Mouse (Mus musculus) midbrain, embryonic 10.5 days (tissue): ENCODE data around the gene Vmo1. TPM values are rescaled to one million over a fixed set of nuclear protein-coding genes. Genes with fewer than 3 reads are reported as not detected.
A peak's percentile ranks its signal among the peaks of the same experiment; 100 is the strongest.

Source experiments
- DNase-seq: peaks from one replicate; pipeline ENCODE4 v3.0.0-alpha.2; 2017; ENCODE audit warnings: low spot score
- H3K27ac ChIP-seq: fragments of 300-500 bp; sonication (generic); replicated peaks from 2 replicates; pipeline ENCODE4 v1.5.1; 2016; ENCODE audit warnings: mild to moderate bottlenecking
- H3K27me3 ChIP-seq: fragments of 300-500 bp; sonication (generic); 2 replicates; pipeline ENCODE4 v1.6.1; 2016; ENCODE audit warnings: low read depth, mild to moderate bottlenecking; ENCODE audit not compliant: poor library complexity, severe bottlenecking
- H3K36me3 ChIP-seq: fragments of 300-500 bp; sonication (generic); 2 replicates; pipeline ENCODE4 v1.6.1; 2016; ENCODE audit warnings: mild to moderate bottlenecking, moderate library complexity
- H3K4me1 ChIP-seq: fragments of 300-500 bp; sonication (generic); 2 replicates; pipeline ENCODE4 v1.6.1; 2016
- H3K4me3 ChIP-seq: fragments of 300-500 bp; sonication (generic); 2 replicates; pipeline ENCODE4 v1.5.1; 2016; ENCODE audit warnings: mild to moderate bottlenecking, moderate library complexity
- H3K9me3 ChIP-seq: fragments of 300-500 bp; sonication (generic); replicated peaks from 2 replicates; pipeline ENCODE4 v1.6.1; 2016; ENCODE audit warnings: mild to moderate bottlenecking
- WGBS: fragments of 180-500 bp; shearing (Covaris S2); methylation state at CpG from one replicate; pipeline ENCODE4 v1.1.7; 2016; 5-methylcytosine and 5-hydroxymethylcytosine counted together
- polyA plus RNA-seq: library from polyadenylated mRNA; unstranded; fragments of >200 nt; fragmentation: Nextera tagmentation; extraction: Ambion mirVana; gene quantifications from 2 replicates; pipeline ENCODE4 v1.2.1, GENCODE M21; 2016

Gene Vmo1
- polyA plus RNA-seq, 1 experiment from 2014 or later, result not detected

- 58% methylated on average over 11 of the region's 11 CpGs for WGBS
- no peaks in the 10 kb centered on the region for H3K9me3 ChIP-seq
- H3K27ac ChIP-seq, result no peak overlapping the region
- no peak overlapping the region for H3K4me3 ChIP-seq
- H3K36me3 ChIP-seq, result no peaks in the 10 kb centered on the region
- H3K27me3 ChIP-seq, result peaks cover 21% of the 10 kb centered on the region
- no peak for DNase-seq
- H3K4me1 ChIP-seq, result peaks cover 19% of the 10 kb centered on the region
Measured at GRCm38 (mm10) chr11:70513520-70513919, 896 bp downstream of the Vmo1 start.

- H3K27ac ChIP-seq, result no peak overlapping the region
- peaks cover 19% of the 10 kb centered on the region; the same call in 1 of the 2 replicates for H3K27me3 ChIP-seq
- no peaks in the 10 kb centered on the region for H3K9me3 ChIP-seq
- DNase-seq, result no peak
- H3K4me3 ChIP-seq, result no peak overlapping the region
- WGBS, result 80% methylated on average over 7 of the region's 7 CpGs
- no peaks in the 10 kb centered on the region for H3K36me3 ChIP-seq
- H3K4me1 ChIP-seq, result peaks cover 19% of the 10 kb centered on the region
Measured at GRCm38 (mm10) chr11:70512709-70513342, 1.6 kb downstream of the Vmo1 start.

- no peaks in the 10 kb centered on the region for H3K9me3 ChIP-seq
- no peaks in the 10 kb centered on the region for H3K36me3 ChIP-seq
- no peak overlapping the region for H3K27ac ChIP-seq
- peaks cover 19% of the 10 kb centered on the region for H3K4me1 ChIP-seq
- H3K4me3 ChIP-seq, result no peak overlapping the region
- WGBS, result 88% methylated on average over 7 of the region's 7 CpGs
- DNase-seq, result no peak
- peaks cover 19% of the 10 kb centered on the region; the same call in 1 of the 2 replicates for H3K27me3 ChIP-seq
Measured at GRCm38 (mm10) chr11:70511825-70512224, 2.6 kb downstream of the Vmo1 start.

- Histone ChIP-seq H3K4me1 (peaks cover 19% of the 10 kb centered on the region), H3K36me3 (no peaks in the 10 kb centered on the region), H3K27me3 (peaks cover 19% of the 10 kb centered on the region; the same call in 1 of the 2 replicates), H3K4me3 (no peak overlapping the region), H3K27ac (no peak overlapping the region), H3K9me3 (no peaks in the 10 kb centered on the region)
- DNase-seq, result no peak
- 84% methylated on average over 2 of the region's 2 CpGs for WGBS
Measured at GRCm38 (mm10) chr11:70511242-70511641, 3.2 kb downstream of the Vmo1 start.

- no peaks in the 10 kb centered on the region for H3K9me3 ChIP-seq
- H3K4me3 ChIP-seq, result peak overlapping the region; percentile 29
- no peaks in the 10 kb centered on the region for H3K36me3 ChIP-seq
- H3K27me3 ChIP-seq, result peaks cover 24% of the 10 kb centered on the region; the same call in 1 of the 2 replicates
- H3K4me1 ChIP-seq, result peaks cover 19% of the 10 kb centered on the region
- 9% methylated on average over 19 of the region's 19 CpGs for WGBS
- H3K27ac ChIP-seq, result no peak overlapping the region
- DNase-seq, result peak; percentile 48
Measured at GRCm38 (mm10) chr11:70509753-70510564, 4.5 kb downstream of the Vmo1 start.

GRCm38 (mm10) chr11:70506962-70507515, 7.4 kb downstream of the Vmo1 start:
- peaks cover 9% of the 10 kb centered on the region for H3K4me1 ChIP-seq
- no peak overlapping the region for H3K4me3 ChIP-seq
- H3K36me3 ChIP-seq, result no peaks in the 10 kb centered on the region
- peaks cover 26% of the 10 kb centered on the region; the same call in 1 of the 2 replicates for H3K27me3 ChIP-seq
- H3K27ac ChIP-seq, result no peak overlapping the region
- no peaks in the 10 kb centered on the region for H3K9me3 ChIP-seq
- WGBS, result 79% methylated on average over 7 of the region's 7 CpGs
- DNase-seq, result no peak

GRCm38 (mm10) chr11:70506385-70506784, 8.0 kb downstream of the Vmo1 start:
- Histone ChIP-seq H3K4me1 (peaks cover 9% of the 10 kb centered on the region), H3K27ac (no peak overlapping the region), H3K27me3 (peaks cover 26% of the 10 kb centered on the region; the same call in 1 of the 2 replicates), H3K36me3 (no peaks in the 10 kb centered on the region), H3K4me3 (no peak overlapping the region), H3K9me3 (no peaks in the 10 kb centered on the region)
- 37% methylated on average over 4 of the region's 4 CpGs for WGBS
- DNase-seq, result peak; percentile 45

- no peak for DNase-seq
- Histone ChIP-seq H3K27me3 (peaks cover 16% of the 10 kb centered on the region; the same call in 1 of the 2 replicates), H3K36me3 (no peaks in the 10 kb centered on the region), H3K4me1 (peaks cover 5% of the 10 kb centered on the region), H3K4me3 (no peak within 1 kb of the TSS), H3K27ac (no peak within 1 kb of the TSS), H3K9me3 (no peaks in the 10 kb centered on the region)
- 79% methylated on average over 9 of the region's 9 CpGs for WGBS
Measured at GRCm38 (mm10) chr11:70504970-70505369, 9.4 kb downstream of the Vmo1 start, which contains the start of gene Tm4sf5. Gene Tm4sf5 (plus strand): TSS chr11:70505244.

GRCm38 (mm10) chr11:70502018-70502417, 12.4 kb downstream of the Vmo1 start:
- WGBS, result 77% methylated on average over 3 of the region's 3 CpGs
- no peaks in the 10 kb centered on the region for H3K4me1 ChIP-seq
- H3K9me3 ChIP-seq, result no peaks in the 10 kb centered on the region

GRCm38 (mm10) chr11:70500476-70500812, 14.0 kb downstream of the Vmo1 start:
- Histone ChIP-seq H3K9me3 (no peaks in the 10 kb centered on the region), H3K27ac (no peak overlapping the region), H3K4me3 (no peak overlapping the region), H3K36me3 (no peaks in the 10 kb centered on the region), H3K4me1 (no peaks in the 10 kb centered on the region), H3K27me3 (peaks cover 6% of the 10 kb centered on the region; the same call in 1 of the 2 replicates)
- WGBS, result 97% methylated on average over 1 of the region's 1 CpGs
- no peak for DNase-seq

More at GRCm38 (mm10) chr11:70502018-70502417, 12.4 kb downstream of the Vmo1 start:
- no peak overlapping the region for H3K4me3 ChIP-seq
- DNase-seq, result no peak
- H3K36me3 ChIP-seq, result no peaks in the 10 kb centered on the region
- H3K27me3 ChIP-seq, result peaks cover 6% of the 10 kb centered on the region; the same call in 1 of the 2 replicates
- H3K27ac ChIP-seq, result no peak overlapping the region

GRCm38 (mm10) chr11:70499566-70500475, 14.6 kb downstream of the Vmo1 start:
- Histone ChIP-seq H3K27ac (no peak overlapping the region), H3K4me3 (no peak overlapping the region), H3K4me1 (no peaks in the 10 kb centered on the region), H3K9me3 (no peaks in the 10 kb centered on the region), H3K27me3 (peaks cover under 1% of the 10 kb centered on the region; the same call in 1 of the 2 replicates), H3K36me3 (no peaks in the 10 kb centered on the region)
- 77% methylated on average over 14 of the region's 14 CpGs for WGBS
- no peak for DNase-seq

- DNase-seq, result no peak
- 89% methylated on average over 6 of the region's 6 CpGs for WGBS
- Histone ChIP-seq H3K9me3 (no peaks in the 10 kb centered on the region; the same call in 1 of the 2 replicates), H3K27me3 (no peaks in the 10 kb centered on the region), H3K27ac (no peak overlapping the region), H3K4me3 (no peak overlapping the region), H3K4me1 (no peaks in the 10 kb centered on the region), H3K36me3 (no peaks in the 10 kb centered on the region)
Measured at GRCm38 (mm10) chr11:70489684-70490083, 24.7 kb downstream of the Vmo1 start.
